Mouse (Mus musculus) spleen, adult 2 months (tissue): ENCODE data around the gene Cryba1. TPM values are rescaled to one million over a fixed set of nuclear protein-coding genes. Genes with fewer than 3 reads are reported as not detected.
A peak's percentile ranks its signal among the peaks of the same experiment; 100 is the strongest.
"Not testable (repeated sequence)": the region's sequence is repeated elsewhere in the genome, so short reads cannot be mapped to it uniquely, and the experiment has no call there.

Source experiments
- DNase-seq, 2 experiments: peaks; one replicate each; pipeline versions ENCODE4 v3.0.0 to v3.0.0-alpha.2; 2012 to 2021; ENCODE audit warnings: low spot score in 2 of 2, low read depth in 1 of 2
- H3K27ac ChIP-seq: fragments of 200-500 bp; 2 replicates; pipeline ENCODE4 v1.5.1; 2012; ENCODE audit warnings: low read length, inconsistent platforms; ENCODE audit not compliant: insufficient read depth
- H3K27me3 ChIP-seq: fragments of 200-500 bp; 2 replicates; pipeline ENCODE4 v1.6.1; 2012; ENCODE audit warnings: mild to moderate bottlenecking, moderate library complexity, low read length, inconsistent platforms; ENCODE audit not compliant: control insufficient read depth, insufficient read depth
- H3K36me3 ChIP-seq: fragments of 200-500 bp; 2 replicates; pipeline ENCODE4 v1.6.1; 2012; ENCODE audit warnings: mild to moderate bottlenecking, low read length, inconsistent platforms; ENCODE audit not compliant: control insufficient read depth, insufficient read depth
- H3K4me1 ChIP-seq: fragments of 200-500 bp; 2 replicates; pipeline ENCODE4 v1.6.1; 2011; ENCODE audit warnings: inconsistent platforms; ENCODE audit not compliant: control insufficient read depth, insufficient read depth, insufficient read length
- H3K4me3 ChIP-seq: fragments of 200-500 bp; 2 replicates; pipeline ENCODE4 v1.5.1; 2011; ENCODE audit warnings: mild to moderate bottlenecking, inconsistent platforms; ENCODE audit not compliant: insufficient read depth, insufficient read length; ENCODE audit errors: extremely low read depth
- CTCF ChIP-seq: fragments of 200-500 bp; IDR thresholded peaks from 2 replicates; pipeline ENCODE4 v1.5.1; 2011; ENCODE audit warnings: mild to moderate bottlenecking, inconsistent platforms; ENCODE audit not compliant: insufficient read depth, insufficient read length, insufficient replicate concordance; ENCODE audit errors: extremely low read depth
- POLR2A ChIP-seq: fragments of 200-500 bp; IDR thresholded peaks from 2 replicates; pipeline ENCODE4 v1.6.1; 2011; ENCODE audit warnings: low read depth, low read length, inconsistent platforms
- WGBS: fragments of 180-500 bp; shearing (Covaris S2); methylation state at CpG from one replicate; pipeline ENCODE4 v1.1.7; 2018; 5-methylcytosine and 5-hydroxymethylcytosine counted together
- polyA plus RNA-seq: library from polyadenylated mRNA; depleted of rRNA; stranded (reverse); fragments of >200 nt; gene quantifications from 2 replicates; pipeline ENCODE4 v1.2.3, GENCODE M21; 2012

Gene Cryba1
- polyA plus RNA-seq, 1 experiment: not detected

DNA sequence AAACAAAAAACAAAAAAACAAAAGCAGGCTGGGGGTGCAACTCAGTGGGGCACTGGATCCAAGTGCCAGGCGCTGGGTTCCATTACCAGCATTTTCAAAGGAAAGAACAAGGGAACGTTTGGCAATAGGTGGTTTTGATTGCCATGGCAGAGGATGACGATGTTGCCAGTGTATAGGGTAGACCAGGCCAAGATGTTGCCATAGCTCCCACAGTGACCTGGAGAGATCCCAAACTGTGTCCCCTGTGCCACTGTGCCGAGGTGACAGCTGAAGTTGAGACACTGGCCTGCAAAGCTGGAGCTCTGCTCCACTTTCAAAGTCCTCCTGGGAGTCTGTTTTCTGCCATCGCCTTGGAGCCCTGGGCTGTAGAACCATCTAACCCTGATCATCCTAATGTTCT lies 23.9 kb upstream of the Cryba1 start:
- Histone ChIP-seq H3K27ac (no peak overlapping the region), H3K27me3 (no peaks in the 10 kb centered on the region), H3K4me3 (no peak overlapping the region), H3K36me3 (no peaks in the 10 kb centered on the region), H3K4me1 (no peaks in the 10 kb centered on the region)
- DNase-seq: no peak
- TF ChIP-seq POLR2A: no peak
- WGBS: 95% methylated on average over 5 of the region's 5 CpGs

GRCm38 (mm10) chr11:77747103-77747502 lies 22.0 kb upstream of the Cryba1 start:
- H3K36me3 ChIP-seq, H3K27me3 ChIP-seq, H3K4me3 ChIP-seq, H3K27ac ChIP-seq, DNase-seq, H3K4me1 ChIP-seq: not testable (repeated sequence)
- 85% methylated on average over 15 of the region's 15 CpGs for whole genome bisulfite sequencing

DNA sequence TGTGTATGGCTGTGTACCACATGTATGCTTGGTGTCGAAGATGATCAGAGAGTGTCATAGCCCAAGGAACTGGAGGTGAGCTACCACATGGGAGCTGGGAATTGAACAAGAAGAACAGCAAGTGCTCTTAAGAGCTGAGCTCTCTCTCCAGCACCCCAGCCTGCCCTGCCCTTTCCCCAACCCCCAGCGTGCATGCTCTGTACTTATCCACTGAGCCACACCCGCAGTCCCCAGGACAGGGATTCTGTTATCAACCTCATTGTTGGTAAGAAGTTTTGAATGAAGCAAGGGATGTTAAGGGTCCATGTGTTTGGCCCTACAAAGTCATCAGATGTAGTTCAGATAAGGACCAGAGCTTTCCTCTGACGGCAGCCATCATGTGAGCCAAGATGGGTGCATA lies 21.6 kb upstream of the Cryba1 start:
- Histone ChIP-seq H3K27ac (no peak overlapping the region), H3K36me3 (no peaks in the 10 kb centered on the region), H3K4me1 (no peaks in the 10 kb centered on the region), H3K27me3 (no peaks in the 10 kb centered on the region), H3K4me3 (no peak overlapping the region)
- TF ChIP-seq POLR2A (no peak), CTCF (no peak)
- WGBS: 89% methylated on average over 4 of the region's 4 CpGs
- DNase-seq: no peak

- 23% methylated on average over 6 of the region's 6 CpGs for WGBS
- DNase-seq: peak in 1 of 2 experiments; percentile 10
- H3K36me3 ChIP-seq: no peaks in the 10 kb centered on the region
- TF ChIP-seq CTCF: peak; percentile 21; the same call in 1 of the 2 replicates
- TF ChIP-seq POLR2A: no peak
- no peak overlapping the region for H3K27ac ChIP-seq
- H3K27me3 ChIP-seq: no peaks in the 10 kb centered on the region
- no peak overlapping the region for H3K4me3 ChIP-seq
- no peaks in the 10 kb centered on the region for H3K4me1 ChIP-seq
These were observed 18.9 kb upstream of the Cryba1 start for GRCm38 (mm10) chr11:77743966-77744365.

DNA sequence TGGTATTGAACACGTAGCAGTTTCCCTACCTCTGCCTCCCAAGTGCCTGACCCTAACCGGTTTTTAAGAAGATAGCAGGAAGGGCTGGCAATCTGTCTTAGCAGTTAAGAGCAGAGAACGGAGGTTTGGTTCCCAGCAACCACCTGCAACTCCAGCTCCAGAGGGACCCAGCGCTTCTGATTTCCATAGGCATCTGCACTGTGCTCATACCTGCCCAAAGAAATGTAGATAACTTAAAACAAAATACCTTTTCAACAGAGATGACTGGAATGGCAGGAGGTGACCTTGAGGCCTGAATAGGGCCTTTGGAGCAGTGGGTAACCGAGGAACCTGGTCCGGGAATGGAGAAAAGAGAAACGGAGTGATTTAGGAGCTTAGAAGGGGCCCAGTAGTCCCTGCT lies 13.5 kb upstream of the Cryba1 start:
- no peaks in the 10 kb centered on the region for H3K27me3 ChIP-seq
- 86% methylated on average over 7 of the region's 7 CpGs for WGBS
- no peaks in the 10 kb centered on the region for H3K4me1 ChIP-seq
- TF ChIP-seq CTCF (no peak), POLR2A (no peak)
- no peak overlapping the region for H3K27ac ChIP-seq
- H3K4me3 ChIP-seq: no peak overlapping the region
- no peak for DNase-seq
- H3K36me3 ChIP-seq: no peaks in the 10 kb centered on the region

- H3K4me3 ChIP-seq: no peak overlapping the region
- no peak overlapping the region for H3K27ac ChIP-seq
- no peaks in the 10 kb centered on the region for H3K4me1 ChIP-seq
- 3% methylated on average over 6 of the region's 6 CpGs for WGBS
- TF ChIP-seq CTCF (peak; percentile 75; the same call in 1 of the 2 replicates), POLR2A (no peak)
- DNase-seq: peak; percentile 14 to 59
- no peaks in the 10 kb centered on the region for H3K27me3 ChIP-seq
- no peaks in the 10 kb centered on the region for H3K36me3 ChIP-seq
These were observed 12.2 kb upstream of the Cryba1 start for GRCm38 (mm10) chr11:77737289-77737688.

- WGBS: 58% methylated on average over 2 of the region's 2 CpGs
- TF ChIP-seq POLR2A (no peak), CTCF (no peak)
- H3K4me3 ChIP-seq: no peak overlapping the region
- no peak overlapping the region for H3K27ac ChIP-seq
- no peak for DNase-seq
- H3K4me1 ChIP-seq: no peaks in the 10 kb centered on the region
- H3K36me3 ChIP-seq: no peaks in the 10 kb centered on the region
- no peaks in the 10 kb centered on the region for H3K27me3 ChIP-seq
These were observed 3.5 kb upstream of the Cryba1 start for GRCm38 (mm10) chr11:77728587-77728986.
